Mouse (Mus musculus) right cerebral cortex, postnatal 10 days (tissue): ENCODE measurements around the gene Runx2.

Experiments used
- DNase-seq, 2 experiments: peaks; one replicate each; pipeline ENCODE4 v3.0.0; 2021; ENCODE audit warnings: low spot score in 2 of 2

The Runx2 gene

DNA sequence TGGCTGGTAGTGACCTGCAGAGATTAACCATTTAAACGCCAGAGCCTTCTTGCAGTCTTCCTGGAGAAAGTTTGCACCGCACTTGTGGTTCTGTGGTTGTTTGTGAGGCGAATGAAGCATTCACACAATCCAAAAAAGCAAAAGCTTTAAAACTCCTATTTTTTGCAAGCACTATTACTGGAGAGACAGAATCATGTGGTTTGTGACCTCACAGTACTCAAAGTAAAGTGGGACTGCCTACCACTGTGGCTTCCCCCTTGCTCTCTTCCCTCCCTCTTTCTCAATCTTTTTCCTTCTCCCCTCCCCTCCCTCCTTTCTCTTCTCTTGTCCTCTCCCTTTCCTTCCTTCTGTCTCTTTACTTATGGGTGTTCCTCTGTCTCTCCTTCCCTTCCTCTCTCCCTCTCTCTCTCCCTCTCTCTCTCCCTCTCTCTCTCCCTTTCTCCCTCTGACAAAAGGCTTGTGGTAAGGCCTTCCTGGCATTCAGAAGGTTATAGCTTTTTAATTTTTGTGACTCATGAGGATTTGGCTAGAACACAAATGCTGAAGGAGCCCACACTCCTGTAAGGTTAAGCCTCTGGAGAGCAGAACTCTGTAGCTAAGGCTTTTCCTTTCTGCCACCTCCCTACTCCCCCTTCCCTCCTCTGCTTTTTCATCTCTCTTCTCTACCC lies at the start of gene Runx2:
Gene Runx2 (minus strand): TSS at position 290 of the 668 bp plus-strand sequence.
- DNase-seq: no peak

DNA sequence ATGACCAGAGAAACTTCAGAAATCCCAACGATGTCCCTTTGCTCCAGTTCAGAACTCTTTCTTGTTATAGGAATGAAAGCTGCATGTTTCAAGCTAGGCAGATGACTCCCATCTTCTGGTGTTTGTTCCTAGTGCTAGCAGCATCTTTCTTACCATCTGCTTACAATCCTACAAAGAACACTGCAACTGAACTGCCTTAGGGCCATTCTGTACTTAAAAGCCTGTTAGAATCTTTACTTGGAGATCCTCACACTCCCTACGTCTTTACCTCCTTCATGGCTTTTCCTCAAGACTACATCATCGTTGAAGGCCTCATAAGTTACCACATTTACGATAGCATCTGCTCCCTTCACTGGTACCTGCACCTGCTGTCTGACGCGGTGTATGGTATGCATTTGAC lies 48.6 kb upstream of the Runx2 start:
- DNase-seq: no peak

DNA sequence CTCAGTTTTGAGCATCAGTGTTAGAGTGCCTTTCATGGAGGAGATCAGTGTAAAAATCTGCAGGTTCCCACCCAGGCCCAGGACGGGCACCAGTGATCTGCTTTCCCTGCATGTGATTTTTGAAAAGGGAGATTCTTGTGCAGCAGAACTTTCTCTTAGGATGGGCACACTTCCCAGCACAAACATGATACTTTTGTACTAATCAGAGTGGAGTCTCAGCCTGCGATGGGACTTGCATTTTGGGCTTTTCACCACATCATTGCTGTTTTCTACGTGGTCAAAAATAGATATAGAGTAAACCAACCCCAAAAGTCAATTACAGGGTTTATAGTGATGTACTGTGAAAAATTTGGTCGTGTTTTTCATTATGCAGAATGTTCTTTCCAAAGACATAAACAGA lies 27.6 kb upstream of the Runx2 start:
- DNase-seq: peak; percentile 31 to 32

DNA sequence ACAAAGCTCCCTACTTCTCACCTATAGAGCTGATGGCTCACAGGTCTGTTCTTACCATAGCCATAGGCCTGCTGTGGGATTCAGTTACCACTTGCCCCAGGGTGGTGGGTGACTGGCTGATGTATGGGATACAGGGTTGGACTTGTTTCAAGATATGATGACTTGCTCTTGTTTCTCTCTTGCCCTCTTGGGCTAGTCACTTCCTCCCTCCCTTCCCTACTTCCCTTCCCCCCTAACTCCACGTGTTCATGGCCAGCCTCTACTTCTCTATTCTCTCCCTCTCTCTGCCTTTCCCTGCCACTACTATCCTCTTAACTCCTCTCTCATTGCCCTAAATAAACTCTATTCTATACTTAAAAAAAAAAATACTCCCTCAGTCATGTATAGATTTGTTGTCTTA lies 16.6 kb upstream of the Runx2 start:
- DNase-seq: no peak

DNA sequence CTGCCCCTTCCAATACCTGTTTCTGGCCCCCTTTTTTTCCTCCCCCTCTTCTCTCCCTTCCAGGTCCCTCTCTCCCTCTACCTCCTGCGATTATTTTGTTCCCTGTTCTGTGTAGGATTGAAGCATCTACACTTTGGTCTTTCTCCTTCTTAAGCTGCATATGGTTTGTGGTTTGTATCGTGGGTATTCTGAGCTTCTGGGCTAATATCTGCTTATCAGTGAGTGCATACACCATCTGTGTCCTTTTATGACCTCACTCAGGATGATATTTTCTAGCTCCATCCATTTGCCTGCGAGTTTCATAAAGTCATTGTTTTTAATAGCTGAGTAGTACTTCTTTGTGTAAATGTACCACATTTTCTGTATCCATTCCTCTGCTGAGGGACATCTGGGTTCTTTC lies 15.0 kb upstream of the Runx2 start:
- DNase-seq: no peak

DNA sequence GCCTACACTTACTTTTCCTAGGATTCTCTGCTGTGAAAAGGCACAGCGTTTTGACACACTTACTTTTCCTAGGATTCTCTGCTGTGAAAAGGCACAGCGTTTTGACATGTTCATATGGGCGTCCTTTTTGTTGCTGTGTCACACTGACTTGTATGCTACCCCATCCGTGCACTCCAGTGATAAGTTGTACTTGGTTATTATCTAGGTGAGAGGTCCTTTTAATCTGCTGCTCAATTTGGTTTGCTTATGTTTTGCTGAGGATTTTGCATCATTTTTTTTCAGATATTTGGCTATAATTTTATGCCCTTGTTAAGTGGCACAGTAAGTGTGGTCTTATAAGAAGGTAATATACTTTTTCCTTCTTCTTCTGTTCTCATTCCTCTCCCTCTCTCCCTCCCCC lies 13.4 kb upstream of the Runx2 start:
- no peak for DNase-seq

DNA sequence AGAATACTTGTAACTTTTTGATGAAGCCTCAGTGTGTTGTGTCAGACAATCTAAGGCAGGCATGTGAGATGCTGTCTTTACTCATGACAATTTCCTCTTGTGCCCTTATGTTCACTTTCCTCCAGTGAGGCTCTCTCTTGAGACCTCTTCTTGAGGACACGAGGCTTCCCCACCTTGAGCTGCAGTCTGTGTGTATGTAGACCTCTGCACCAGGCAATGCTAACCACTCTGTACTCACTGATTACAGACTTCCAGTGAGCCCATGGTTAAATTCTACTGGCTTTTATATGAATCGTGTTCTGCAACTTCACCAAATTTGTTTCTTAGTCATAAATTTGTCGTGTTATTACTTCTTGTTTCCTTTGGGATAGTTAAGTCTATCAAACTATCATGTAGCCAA lies 12.5 kb upstream of the Runx2 start:
- no peak for DNase-seq

DNA sequence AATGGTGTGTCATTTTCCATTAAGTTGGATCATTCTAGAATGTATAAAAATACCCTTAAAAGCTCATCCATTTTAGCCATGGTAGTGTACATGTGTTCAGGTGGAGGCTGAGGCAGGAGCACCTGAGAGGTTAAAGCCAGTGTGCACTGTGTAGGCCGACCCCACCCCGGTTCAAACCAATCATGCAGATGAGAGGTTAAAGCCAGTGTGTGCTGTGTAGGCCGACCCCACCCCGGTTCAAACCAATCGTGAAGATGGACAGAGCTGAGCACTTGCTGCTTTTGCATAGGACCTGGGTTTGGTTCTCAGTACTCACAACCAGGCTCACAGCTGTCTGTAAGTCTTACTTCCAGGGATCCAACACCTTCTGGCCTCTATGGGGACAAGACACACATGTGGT lies 7.3 kb upstream of the Runx2 start:
- no peak for DNase-seq

DNA sequence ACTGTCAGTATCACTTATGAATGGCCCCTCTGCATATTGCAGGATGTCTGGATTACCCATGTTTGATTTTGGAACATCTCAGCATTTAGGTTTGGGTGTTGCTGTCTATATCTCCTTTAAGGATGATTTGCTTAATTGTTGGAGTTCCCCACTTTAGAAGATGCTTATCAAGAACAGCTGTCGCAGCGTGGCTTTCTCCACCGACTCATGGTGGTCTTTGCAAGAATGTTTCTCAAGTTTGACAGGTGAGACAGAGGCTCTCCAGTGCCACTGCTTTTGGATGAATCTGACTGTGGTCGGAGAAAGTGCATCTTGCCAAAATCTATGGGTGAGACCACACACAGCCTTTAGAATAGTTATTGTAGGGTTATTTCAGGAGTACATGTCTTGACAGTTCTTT lies 5.2 kb upstream of the Runx2 start:
- DNase-seq: no peak

DNA sequence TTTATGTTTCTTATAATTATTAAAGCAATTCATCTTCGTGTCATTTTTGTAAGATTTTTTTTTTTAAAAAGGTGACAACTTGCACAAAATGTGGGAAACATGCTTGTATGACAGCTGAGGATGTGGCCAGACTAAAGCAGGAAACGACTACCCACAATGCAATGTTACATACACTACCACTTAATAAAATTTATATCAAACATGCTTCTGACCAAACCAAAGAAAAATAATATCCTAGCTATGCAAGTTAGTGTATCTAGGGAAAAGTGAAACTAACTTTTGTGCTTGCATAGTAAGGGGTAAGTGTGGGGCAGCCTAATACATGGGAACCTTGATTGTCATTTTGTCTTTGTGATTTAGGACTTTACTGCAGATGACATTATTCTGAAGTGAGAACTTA lies 4.2 kb upstream of the Runx2 start:
- DNase-seq: no peak

DNA sequence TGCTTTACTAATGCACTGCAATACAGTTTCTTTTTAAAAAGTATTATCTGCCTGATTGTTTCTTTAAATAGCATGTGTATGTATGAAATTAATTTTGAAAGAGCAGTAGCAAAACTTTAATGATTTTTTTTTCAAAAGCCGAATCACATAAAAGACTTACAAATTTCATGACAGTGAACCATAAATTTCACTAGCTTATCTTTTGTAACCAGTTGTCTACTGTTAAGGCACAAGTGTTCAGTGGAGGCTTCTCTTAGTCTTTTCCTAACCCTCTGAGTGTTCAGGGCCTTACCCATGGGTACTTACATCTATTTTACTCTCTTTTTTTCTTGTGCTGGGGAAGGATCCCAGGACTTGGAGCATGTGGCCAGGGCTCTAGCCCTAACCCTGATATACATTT lies 7.6 kb downstream of the Runx2 start:
- no peak for DNase-seq

DNA sequence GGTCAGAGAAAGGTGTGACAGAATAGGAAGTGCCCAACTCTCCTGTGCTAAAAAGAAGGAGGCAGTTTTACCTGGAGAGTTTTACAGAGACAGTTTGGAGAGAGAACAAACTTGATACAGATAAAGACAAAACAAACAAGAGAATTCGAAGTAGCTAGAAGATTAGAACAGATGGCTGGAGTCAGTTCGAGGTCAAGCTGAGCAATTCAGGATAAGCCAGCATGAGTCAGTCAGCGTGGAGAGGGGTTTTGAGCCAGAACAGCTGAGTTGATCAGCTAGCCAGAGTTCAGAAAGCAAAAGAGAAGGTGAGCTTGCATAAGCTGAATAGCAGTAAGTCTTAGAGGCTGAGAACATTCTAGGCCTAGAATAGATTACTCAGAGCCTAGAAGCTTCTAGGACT lies 17.3 kb downstream of the Runx2 start:
- DNase-seq: no peak

DNA sequence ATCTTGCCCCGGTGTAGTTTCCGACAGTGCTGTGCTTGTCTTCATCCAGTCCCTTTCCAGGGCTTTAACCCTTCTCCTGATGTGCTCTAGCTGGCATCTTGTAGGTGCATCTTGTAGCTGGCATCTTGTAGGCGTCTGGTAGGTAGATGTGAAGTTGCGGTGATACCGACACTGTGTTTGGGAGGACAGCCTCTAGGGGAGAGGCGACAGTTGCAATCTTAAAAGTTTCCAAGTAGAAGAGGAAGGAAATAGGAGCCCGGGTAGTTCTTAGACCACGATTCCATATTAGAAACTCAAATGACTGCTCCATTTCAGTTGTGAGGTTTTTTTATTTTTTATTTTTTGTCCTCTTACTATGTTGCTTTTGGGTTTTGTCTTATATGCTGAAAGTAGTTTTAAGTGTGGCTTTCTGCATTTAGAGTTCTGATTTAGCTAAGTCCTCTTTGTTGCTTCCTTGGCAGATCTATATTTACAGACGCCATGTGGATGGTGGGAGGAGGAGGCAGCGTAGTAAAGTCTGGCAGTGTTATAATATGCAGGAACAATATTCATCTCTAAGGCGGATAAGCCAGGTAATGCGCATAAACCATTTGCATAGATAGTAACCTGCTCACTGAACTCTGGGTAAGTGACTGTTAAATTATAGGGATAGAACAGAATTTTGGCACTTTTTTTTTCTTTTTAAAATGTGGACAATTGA lies 22.2 kb downstream of the Runx2 start:
- peak; percentile 31 to 56 for DNase-seq

DNA sequence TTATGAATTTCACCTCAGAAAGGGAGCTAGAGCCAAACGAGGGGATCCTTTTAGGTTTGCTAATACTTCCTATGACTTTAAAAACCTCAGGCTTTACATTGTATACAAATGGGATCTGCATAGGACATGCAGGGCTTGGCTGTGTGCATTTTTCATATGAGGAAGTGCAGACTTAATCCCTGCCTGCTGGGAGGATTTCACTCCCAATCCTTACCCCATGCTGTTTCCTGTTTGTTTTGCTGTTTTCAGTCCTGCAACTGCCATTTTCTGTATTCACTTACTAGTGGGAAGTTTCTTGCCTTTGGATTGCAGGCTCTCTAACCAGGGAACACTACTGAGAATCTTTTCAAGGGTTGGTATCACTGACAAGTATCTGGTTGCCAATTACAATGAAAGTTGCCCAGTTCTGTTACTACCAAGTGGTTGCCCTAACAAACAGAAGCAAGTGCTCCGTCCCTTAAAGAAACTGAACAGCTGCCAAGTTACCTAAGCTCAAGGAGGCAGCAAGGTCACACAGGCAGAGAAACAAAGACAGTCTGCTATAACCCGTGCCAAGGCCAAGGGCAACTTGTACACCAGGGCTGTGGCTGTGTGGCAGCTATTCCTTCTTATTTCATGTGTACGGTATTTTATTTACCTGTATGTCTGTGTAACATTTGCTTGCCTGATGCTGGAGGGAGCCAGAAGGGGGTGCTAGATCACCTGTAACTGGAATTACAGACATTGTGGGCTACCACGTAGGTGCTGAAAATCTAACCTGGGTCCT lies 25.4 kb downstream of the Runx2 start:
- DNase-seq: no peak

DNA sequence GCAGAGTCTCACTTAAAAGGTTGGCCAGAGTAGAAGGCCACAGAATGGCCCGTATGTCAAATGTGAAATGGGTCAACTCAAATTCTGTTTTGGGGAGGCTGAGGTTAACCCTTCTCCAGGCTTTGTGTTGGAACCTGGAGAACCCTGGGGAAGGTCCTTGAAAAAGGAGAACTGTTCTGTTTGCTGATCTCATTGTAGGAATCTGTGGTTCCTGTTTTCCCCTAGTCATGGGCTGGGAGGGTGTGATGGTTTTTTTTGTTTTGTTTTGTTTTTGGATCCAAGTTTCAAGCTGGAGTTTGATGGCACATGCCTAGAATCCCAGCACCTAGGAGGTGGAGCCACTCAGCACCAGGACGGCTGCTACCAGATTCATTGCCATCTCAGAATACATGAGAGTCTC lies 31.5 kb downstream of the Runx2 start:
- DNase-seq: no peak

DNA sequence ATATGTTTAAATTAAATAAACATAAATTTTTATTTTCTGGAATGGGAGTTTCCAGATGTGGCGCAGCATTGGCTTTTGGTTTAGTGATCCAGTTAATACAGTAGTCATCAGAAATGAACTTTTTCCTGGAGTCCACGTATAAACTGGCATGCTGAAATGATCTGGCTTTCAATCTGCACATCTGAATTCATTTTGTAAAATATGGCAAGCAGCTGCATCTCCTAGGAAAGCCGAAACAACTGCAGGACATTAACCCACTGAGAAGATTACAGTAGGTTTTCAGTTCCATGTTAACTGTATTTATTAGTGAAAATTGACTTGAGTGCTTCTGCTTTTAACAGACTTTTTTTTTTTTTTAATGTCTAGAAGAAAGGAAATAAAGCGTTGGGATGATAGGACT lies 32.2 kb downstream of the Runx2 start:
- DNase-seq: no peak

DNA sequence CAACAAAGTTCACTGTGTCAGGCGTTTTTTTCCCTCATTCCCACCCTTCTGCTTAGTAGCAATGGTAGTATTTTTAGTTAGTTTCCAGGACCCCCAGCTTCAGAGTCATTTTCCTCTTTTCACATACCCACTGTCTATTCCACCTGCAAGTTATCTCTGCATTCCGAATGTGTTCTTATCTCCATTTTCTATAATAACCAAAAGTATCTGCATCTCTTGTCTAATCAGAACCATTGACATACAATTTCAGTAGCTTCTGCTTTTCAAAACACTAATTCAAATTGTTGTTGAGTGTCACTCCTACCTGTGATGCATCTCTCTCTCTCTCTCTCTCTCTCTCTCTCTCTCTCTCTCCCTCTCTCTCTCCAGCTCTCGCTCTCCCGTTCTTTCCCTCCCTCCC lies 34.2 kb downstream of the Runx2 start:
- no peak for DNase-seq

DNA sequence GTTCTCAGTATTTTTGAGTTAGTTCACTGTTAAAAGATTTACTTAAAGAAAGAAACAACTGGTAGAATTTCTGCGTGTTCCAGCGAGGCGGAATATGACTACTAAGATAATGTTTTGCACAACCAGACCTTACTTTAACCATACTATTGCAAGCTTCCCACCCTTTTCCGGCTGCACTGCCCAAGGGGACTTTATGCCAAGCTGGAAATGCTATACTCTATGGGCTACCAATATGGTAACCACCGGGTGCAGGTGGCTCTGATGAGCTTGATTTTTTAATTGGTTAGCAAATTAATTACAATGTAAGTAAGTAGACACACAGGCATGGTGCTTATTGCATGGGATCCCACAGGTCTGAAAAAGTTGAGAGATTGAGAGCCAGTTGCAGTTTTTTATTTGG lies 36.5 kb downstream of the Runx2 start:
- no peak for DNase-seq

DNA sequence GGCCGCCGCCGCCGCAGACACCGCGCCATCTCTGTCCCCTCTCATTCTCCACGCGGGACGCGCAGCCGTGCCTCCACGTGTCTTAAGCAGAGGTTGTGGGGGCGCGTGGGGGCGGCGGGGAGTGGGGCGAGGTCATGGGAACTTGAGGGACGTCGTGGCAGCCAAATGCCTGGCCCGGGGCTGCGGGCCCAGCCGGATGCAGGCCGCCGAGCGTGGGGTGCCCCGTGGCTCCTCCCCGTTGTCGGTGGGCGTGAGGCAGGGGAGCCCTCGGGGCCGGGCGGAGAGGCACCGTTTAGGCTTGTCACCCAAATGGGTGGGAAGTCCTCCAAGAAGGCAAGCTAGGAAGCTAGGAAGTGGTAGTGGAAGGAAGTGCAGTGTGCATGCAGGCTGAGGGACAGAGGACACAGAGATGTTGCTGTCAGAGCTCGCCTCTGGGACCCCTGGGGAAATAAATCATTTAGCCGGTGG lies 37.2 kb downstream of the Runx2 start:
- DNase-seq: peak; percentile 86 to 87

DNA sequence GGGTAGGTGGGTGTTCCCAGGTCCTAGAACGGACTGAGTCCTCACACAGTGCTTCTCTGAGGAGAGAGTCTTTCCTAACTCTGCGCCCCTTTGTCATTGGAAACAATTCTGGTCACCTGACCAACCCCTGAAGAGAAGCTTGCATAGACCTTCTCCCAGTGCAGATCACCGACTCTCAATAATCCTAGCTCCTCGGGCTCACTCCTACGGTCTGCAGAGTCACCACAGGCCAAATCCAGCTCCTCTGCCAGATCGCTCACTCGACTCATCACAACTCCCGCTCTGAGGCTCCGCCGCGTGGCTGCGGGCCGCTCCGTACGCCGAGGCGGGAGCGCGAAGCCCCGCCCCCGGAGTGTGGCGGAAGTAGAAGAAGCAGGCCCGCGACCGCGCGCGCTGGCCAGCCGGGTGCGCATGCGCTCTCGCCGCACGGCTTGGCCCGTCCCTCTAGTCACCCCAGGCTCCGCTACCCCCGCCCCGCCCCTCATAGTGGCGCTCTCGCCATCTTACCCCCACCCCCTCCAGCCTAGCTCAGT lies 37.8 kb downstream of the Runx2 start, which contains the start of gene Supt3:
Gene Supt3 (plus strand): TSS at position 415 of the 533 bp plus-strand sequence.
- DNase-seq: peak; percentile 97 to 98

DNA sequence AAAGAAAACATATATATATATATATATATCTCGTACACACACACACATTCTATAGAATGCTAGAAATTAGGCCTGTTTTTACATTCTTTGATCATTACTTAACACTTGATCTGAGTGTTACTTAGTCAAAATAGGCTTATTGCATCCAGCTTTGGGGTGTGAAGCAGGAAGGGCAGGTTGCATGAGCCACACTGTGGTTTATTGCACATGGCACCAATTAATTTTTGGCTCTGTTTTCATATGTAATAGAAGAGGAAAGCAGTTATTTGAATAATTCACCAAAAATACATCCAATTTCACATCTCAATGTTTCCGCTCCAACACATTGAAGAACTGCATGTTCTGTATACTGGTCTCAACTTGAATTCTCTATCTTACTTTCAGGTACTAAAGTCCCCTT lies 42.0 kb downstream of the Runx2 start:
- DNase-seq: no peak

DNA sequence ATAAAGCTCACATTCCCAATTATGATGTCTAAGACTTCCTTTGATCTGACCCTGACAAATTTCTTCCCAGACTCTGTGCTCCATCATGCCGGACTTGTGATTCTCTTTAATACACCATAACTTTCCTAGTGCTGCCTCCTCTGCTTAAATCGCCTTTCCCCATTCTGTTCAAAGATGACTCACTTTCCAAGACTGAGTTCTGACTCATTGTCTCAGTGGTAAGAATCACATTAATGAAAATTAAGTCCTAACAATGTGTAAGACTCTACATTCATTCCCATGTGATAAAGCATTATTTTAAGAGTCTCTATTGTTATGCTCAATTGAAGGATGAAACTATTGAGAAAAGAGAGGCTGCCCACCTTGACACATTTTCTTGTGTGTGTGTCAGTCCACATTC lies 43.7 kb downstream of the Runx2 start:
- no peak for DNase-seq

DNA sequence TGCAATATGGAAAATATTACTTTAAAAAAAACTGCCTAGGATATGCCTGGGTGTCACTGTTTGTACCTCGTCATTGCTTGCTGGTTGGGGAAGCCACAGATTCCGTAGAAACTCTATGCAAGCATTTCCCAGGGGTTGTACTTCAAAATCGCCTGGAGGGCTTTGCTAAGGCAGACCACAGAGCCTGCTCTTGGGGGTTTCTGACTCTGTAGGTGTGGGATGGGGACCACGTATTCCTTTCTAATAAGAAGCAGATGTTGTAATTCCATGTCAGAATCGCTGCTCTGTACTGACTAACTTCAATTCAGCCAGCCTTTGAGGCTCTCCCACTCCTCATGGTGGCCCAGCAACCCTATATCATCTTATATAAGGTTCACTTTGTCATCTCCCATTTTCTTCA lies 46.1 kb downstream of the Runx2 start:
- no peak for DNase-seq
